In genomic region chr12:111677882-111678669, GRCm38 (mm10) we compare ENCODE assay signal across 8 mouse cellular contexts. TPM values are rescaled to one million over a fixed set of nuclear protein-coding genes. Genes with fewer than 3 reads are reported as not detected.
DNase-seq lines count a peak whose midpoint lies in the region; ATAC-seq lines count a peak whose summit lies in the region.

Trmt61a (plus strand) TSS chr12:111678105.

- under 1% methylated on average over 51 of the region's 51 CpGs for WGBS in hindbrain, embryonic 11.5 days

- peak within 1 kb of the TSS; percentile 90 for H3K4me3 ChIP-seq in hindbrain, embryonic 11.5 days (ENCODE audit: low read depth, low read length)

- no peaks in the 10 kb centered on the region for H3K9me3 ChIP-seq in hindbrain, embryonic 11.5 days (ENCODE audit: control insufficient read depth, low read length)

- peak; percentile 94 for DNase-seq in R1 (ENCODE audit: low read depth, low spot score)
- DNase-seq in cerebellum, postnatal 10 days = peak; percentile 97 to 98
- peak; percentile 80 to 88 for DNase-seq in frontal cortex, postnatal 10 days (ENCODE audit: low spot score in 2 of 2)
- peak; percentile 98 for DNase-seq in hindbrain, embryonic 11.5 days (ENCODE audit: low spot score)
- DNase-seq in layer of hippocampus, postnatal 14 days (ENCODE audit: low spot score in 2 of 2) = peak; percentile 88 to 93
- peak; percentile 95 for DNase-seq in lung, postnatal 36 days
- DNase-seq in retina, embryonic 14.5 days (ENCODE audit: low spot score) = peak; percentile 97
- peak; percentile 83 to 84 for DNase-seq in thymus, postnatal 36 days

- peak; percentile 87 for ATAC-seq in hindbrain, embryonic 11.5 days (ENCODE audit: low FRiP score)

- peak within 1 kb of the TSS; percentile 85 for H3K27ac ChIP-seq in hindbrain, embryonic 11.5 days (ENCODE audit: low read depth, low read length)

- peak within 1 kb of the TSS; percentile 84 for H3K4me2 ChIP-seq in hindbrain, embryonic 11.5 days (replicated peaks; ENCODE audit: low read depth, low read length)

- peaks cover 9% of the 10 kb centered on the region; the same call in 1 of the 2 replicates for H3K4me1 ChIP-seq in hindbrain, embryonic 11.5 days (replicated peaks; ENCODE audit: control insufficient read depth, insufficient read depth, low read length)

- no peaks in the 10 kb centered on the region for H3K27me3 ChIP-seq in hindbrain, embryonic 11.5 days (ENCODE audit: control insufficient read depth, insufficient read depth, low read length)

- H3K9ac ChIP-seq in hindbrain, embryonic 11.5 days (ENCODE audit: low read depth, low read length) = peak within 1 kb of the TSS; percentile 72

- H3K36me3 ChIP-seq in hindbrain, embryonic 11.5 days (ENCODE audit: control insufficient read depth, insufficient read depth, low read length) = no peaks in the 10 kb centered on the region

RNA-seq across cellular contexts. Expression of gene Trmt61a, which starts in this region (rescaled TPM):
- polyA plus RNA-seq in hindbrain, embryonic 11.5 days (2014; fragmentation: Nextera tagmentation; extraction: Ambion mirVana) = 4.5 and 5.0 TPM in 2 replicates
- 10 to 100 TPM; 15.6 to 17.5 TPM for total RNA-seq in layer of hippocampus, postnatal 14 days (2021)

Comparison
In these comparisons a context has a peak if more than half of its experiments do, and no peak if none do; other contexts are left out.
1. Peak in every context shown above with its lines: DNase-seq, ATAC-seq, H3K4me3 ChIP-seq and H3K27ac ChIP-seq.